Mouse (Mus musculus): ENCODE results near the gene Rdh12.
"Not testable (repeated sequence)": the region's sequence is repeated elsewhere in the genome, so short reads cannot be mapped to it uniquely, and the experiment has no call there.

Gene Rdh12

DNA sequence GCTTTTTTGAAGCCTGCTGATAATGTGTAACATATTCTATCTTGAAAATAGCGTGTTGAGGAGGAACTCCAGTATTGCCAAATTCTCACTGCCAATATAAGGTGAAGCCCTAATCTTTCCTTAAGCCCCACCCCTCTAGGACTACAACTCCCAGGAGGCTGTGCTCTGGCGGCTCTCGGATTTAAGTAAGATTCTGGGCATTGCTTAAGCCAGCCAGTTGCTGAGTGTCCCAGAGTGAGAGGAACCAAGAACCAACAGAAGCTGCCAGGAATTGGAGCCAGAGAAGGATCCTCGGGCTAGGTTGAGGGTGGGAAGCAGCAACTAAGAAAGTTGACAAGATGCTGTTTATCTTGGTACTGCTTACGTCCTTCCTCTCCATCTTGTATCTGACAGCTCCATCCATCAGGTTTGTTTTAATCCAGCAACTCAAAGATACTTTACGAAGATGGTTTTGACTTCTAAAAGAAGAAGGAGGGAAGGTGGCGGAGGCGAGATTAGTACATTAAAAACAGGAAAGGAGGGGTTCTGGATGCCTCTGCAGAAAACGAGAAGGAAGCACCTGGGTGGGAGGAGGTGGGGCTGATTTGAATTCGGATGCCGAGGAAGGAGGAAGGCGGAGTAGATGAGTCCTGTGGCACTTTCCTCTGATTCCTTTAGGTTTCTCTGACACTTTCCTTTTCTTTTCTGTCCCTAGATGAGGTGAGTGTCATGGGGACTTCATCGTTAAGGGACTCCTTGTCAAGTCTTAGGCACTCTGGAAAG lies at the start of gene Rdh12:
TSS of gene Rdh12 (plus strand) at position 212 of the 762 bp plus-strand sequence.
- no peak for DNase-seq (ENCODE audit: low spot score)

GRCm38 (mm10) chr12:79162876-79163275 lies 45.8 kb upstream of the Rdh12 start:
- DNase-seq (ENCODE audit: low spot score), result no peak

DNA sequence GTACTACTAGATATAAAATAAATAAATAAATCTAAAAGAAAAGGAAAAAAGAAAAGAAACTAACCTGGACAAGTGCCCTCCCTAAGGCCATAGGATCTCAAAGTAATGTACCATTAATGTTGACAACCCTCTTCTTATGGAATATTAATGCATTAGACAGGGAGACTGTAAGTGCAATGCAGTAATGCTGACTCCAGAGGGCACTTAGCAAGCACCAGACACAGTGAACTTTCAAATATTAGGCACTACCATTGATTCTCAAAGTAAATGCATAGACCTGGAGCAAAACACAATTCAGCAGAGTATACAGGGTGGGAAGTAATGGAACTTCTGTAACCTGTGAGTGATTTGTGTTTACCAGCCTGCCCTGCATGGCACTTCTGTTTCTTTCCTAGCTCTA lies 39.5 kb upstream of the Rdh12 start:
- DNase-seq (ENCODE audit: low spot score), result no peak

DNA sequence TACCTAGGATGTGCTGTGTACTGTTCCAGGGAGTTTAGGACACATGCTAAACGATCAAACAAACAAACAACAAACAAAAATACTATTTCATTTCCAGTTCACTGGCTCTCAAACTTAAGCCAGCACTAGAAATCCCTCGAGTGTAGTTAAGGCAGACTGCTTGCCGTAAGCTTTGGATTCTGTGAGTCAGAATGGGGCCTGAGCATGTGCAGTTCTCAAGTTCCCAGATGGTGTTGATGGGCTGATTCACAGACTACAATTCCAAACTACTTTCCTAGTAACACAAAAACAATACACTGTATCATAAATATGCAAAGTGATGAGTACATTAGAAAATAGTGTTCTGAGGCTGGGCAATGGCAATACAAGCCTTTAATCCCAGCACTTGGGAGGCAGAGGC lies 38.3 kb upstream of the Rdh12 start:
- DNase-seq (ENCODE audit: low spot score), result no peak

GRCm38 (mm10) chr12:79171269-79171995 lies 37.3 kb upstream of the Rdh12 start:
- DNase-seq (ENCODE audit: low spot score), result no peak

GRCm38 (mm10) chr12:79172019-79172941 lies 36.4 kb upstream of the Rdh12 start, which contains the start of gene Vti1b:
Vti1b (minus strand) TSS chr12:79172667.
- peak; percentile 90 for DNase-seq (ENCODE audit: low spot score)

DNA sequence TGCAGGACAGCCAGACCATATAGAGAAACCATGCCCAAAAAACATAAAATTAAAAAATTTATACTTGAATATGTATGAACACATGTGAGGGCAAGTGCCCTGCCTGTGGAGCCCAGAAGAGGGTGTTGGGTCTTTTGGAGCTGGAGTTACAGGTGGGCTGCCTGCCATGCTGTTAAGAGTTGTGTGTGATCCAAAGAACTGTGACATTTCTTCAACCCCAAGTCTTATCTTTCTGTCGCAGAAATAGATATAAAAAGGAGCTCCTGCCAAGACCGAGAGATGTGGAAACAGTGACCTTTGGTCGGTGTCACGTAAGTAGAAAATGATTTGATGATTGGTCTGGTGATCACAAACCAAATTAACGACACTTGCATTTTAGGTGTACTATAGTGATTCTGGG lies 35.0 kb upstream of the Rdh12 start:
- DNase-seq (ENCODE audit: low spot score), result no peak

GRCm38 (mm10) chr12:79175998-79176397 lies 32.7 kb upstream of the Rdh12 start:
- no peak for DNase-seq (ENCODE audit: low spot score)

GRCm38 (mm10) chr12:79185160-79185559 lies 23.6 kb upstream of the Rdh12 start:
- DNase-seq (ENCODE audit: low spot score), result not testable (repeated sequence)

- peak; percentile 66 for DNase-seq (ENCODE audit: low spot score)
Measured at GRCm38 (mm10) chr12:79190931-79191673, 17.6 kb upstream of the Rdh12 start.

- peak; percentile 80 for DNase-seq (ENCODE audit: low spot score)
Measured at GRCm38 (mm10) chr12:79191701-79192100, 17.0 kb upstream of the Rdh12 start.

GRCm38 (mm10) chr12:79192193-79192592 lies 16.5 kb upstream of the Rdh12 start, which contains the start of gene Rdh11:
Rdh11 (minus strand) TSS chr12:79192293.
- no peak for DNase-seq (ENCODE audit: low spot score)

DNA sequence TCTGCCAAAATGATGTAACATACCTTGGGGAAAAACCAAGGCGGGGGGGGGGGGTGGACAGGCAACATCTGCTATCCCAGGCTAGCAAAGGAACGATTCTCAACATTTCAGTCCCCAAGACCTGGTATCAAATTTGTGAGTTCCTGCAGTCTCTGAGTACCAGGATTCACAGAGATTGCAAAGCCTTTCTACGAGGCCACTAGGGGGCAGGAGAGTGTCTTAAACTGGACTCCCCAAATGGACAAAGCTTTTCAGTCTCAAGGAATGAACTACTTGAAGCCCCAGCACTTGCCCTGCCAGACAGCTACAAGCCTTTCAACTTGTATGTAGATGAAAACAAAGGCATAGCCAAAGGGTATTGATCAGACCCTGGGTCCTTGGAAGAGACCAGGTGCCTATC lies 15.3 kb upstream of the Rdh12 start:
- peak; percentile 83 for DNase-seq (ENCODE audit: low spot score)

- DNase-seq (ENCODE audit: low spot score), result no peak
Measured at GRCm38 (mm10) chr12:79197105-79197504, 11.6 kb upstream of the Rdh12 start.

GRCm38 (mm10) chr12:79201882-79202281 lies 6.8 kb upstream of the Rdh12 start:
- DNase-seq (ENCODE audit: low spot score), result no peak

DNA sequence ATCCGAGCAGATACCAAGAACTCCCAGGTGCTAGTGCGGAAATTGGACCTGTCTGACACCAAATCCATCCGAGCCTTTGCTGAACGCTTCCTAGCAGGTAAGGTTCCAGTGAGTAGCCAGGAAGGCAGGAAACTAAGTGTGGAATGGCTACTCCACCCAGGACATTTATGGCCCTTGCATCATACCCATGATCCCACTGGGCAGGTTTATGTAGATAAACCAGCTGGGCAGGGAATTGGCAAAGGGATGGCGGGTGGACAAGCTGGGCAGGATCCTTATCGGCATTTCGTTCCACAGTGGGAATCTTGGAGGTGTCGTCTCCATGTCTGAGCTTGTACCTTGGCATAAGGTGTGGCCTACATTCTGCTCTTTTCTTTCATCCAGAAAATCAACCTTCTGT lies 2.7 kb downstream of the Rdh12 start:
- no peak for DNase-seq (ENCODE audit: low spot score)

DNA sequence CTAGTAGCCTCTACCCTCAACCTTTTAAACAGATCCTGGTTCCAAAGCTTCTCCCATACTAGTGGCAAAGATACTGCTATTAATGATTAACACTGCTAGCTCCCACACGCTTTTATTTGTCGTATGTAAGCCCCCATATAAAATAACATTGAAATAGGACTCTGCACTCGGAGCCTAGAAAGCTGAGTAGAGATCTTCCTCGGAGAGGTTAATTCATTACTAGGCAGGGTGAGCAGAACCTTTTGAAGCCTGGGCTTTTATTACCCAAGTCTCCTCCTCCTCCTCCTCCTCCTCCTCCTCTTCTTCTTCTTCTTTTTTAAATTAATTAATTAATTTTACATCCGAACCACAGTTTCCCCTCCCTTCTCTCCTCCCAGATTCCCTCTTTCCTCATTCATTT lies 8.8 kb downstream of the Rdh12 start:
- no peak for DNase-seq (ENCODE audit: low spot score)

DNA sequence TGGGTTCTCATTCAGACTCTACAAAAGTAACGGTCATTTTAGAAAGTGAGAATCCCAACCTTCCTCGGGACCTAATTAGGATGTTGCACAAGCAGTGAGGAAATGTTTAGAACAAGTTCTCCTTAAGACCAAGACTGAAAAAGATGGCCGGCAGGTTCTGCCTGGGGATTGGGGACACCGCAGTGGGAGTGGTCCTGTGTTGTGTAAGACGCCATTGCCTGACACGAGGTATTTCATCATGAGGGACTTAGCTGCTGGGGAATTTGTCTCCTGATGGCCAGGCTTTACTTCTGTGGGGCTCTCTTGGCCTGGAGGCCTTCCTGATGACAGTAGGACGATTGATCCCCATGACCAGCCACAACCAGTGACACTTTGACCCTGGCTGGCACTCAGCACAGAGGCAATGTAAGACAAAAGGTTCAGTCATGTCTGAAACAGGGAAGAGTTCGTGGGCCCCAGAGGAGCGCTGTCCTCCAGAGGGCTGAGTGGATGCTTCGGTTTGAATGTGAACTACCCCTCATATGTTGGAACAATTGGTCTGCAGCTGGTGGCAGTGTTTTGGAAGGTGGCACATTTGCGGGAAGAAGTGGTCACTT lies 26.9 kb downstream of the Rdh12 start:
- DNase-seq (ENCODE audit: low spot score), result no peak

DNA sequence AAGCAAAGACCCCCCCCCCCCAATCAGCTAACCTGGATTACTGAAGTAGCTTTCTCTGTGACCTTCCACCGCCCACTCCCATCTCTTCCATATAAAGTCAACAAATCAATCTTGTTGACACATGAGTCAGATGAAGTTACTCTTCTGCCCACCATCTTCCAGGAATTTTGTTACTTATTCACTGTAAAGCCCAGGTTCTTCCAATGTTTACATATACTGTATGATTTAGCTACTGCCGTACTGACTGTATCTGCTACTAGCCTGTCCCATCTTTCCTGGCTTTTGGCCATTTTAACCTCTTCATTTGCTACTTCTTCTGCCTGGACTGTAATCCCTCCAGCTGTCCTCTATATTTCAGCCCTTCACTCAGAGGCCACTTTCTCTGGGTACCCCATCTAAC lies 33.3 kb downstream of the Rdh12 start:
- no peak for DNase-seq (ENCODE audit: low spot score)

DNA sequence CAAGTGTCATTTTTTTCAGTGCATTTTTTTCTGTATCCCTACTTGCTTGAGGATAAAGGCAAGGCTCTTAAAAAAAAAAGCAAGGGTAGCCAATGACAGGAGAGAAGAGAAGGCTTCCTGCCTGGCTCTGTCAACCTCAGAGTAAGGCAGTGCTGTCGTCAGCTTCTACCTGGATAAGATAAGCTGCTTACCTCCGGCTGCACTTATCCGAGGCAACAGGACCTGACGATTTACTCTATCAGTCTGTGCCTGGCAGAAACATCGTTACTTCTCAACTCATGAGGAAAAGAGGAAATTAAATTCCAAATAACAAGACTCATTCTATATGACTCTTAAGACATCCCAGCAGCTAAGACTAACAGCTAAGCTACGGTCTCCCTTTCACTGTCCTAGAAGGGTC lies 34.2 kb downstream of the Rdh12 start:
- no peak for DNase-seq (ENCODE audit: low spot score)

DNA sequence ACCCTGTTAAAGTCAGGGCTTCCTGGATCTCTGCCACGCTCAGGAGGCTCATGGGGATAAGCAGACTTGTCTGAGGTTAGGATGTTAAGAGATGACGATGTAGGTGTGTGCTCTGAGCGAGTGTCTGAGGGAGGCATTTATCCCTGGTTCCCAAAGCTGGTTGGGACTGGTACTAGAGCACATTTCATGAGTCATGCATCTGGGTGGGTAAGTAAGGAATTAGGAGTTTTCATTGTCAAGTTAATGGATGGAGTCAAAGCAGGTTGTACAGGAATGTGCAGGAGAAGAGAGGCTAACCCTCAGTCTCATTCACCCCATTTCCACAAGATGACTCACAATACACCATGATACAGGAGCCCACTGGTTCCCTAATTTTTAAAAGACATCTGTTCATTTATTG lies 39.4 kb downstream of the Rdh12 start:
- DNase-seq (ENCODE audit: low spot score), result no peak

Data from testis, postnatal 10 days (tissue).